Mouse (Mus musculus): ENCODE measurements at regions not wholly inside any gene's neighbourhood (a gene's known extent, or its start where the extent isn't known, plus 50 kb on each side); places are given as distances from the start of the nearest gene placed in this dataset.

DNA sequence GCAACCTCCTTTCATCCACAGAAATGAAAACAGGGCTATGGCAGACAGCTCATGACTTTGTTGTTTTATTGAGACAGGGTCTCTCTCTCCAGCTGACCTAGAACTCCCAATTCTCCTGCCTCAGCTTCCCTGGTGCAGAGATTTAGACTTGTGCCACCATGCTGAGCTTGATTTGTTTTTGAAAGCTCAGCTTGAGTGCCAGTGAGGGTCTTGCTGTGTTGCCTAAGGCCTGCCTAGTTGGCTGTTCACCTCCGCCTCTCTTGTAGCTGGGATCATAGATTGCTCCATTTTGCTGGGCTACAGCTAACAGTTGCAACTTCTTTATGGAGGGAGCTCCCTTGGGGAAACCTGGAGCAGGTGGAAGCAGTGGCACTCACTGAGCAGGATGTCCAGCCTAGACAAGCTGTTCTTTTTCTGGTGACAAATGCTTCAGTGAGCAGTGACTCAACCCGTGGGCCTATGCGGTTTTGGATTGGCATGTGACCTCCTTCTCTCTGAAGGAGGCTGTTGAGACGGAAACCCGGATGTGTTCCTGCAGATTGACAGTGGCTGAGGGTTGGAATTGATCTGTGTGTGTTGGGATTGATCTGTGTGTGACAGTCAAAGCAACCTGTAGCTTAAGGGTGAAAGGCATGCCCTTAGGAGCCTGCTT lies 63.8 kb upstream of the Akt3 start:
- TF ChIP-seq POLR2A (IDR thresholded peaks at IDR 0.05; ENCODE audit: borderline replicate concordance, extremely low read depth, low read depth, low read length) (no peak), CTCF (IDR thresholded peaks at IDR 0.05; ENCODE audit: insufficient read depth, low read length) (no peak)

Data from lung, adult 2 months (tissue).